Comparison of ENCODE assay signal across 8 mouse cellular contexts in genomic region chr8:9975898-9976611, GRCm38 (mm10). TPM values are rescaled to one million over a fixed set of nuclear protein-coding genes. Genes with fewer than 3 reads are reported as not detected.
A peak's percentile ranks its signal among the peaks of the same experiment; 100 is the strongest.
DNase-seq lines count a peak whose midpoint lies in the region; ATAC-seq and TF ChIP-seq lines count a peak whose summit lies in the region.

No protein-coding gene starts in this region.

- peaks cover 13 to 32% of the 10 kb centered on the region in 2 experiments for H3K36me3 ChIP-seq in CH12.LX (replicated peaks in 1 of 2; ENCODE audit: control insufficient read depth in 1 of 2, insufficient read depth in 1 of 2, low read length in 1 of 2)
- peaks cover 6% of the 10 kb centered on the region; the same call in 1 of the 2 replicates for H3K36me3 ChIP-seq in forebrain, embryonic 11.5 days (ENCODE audit: control insufficient read depth, insufficient read depth, low read length)
- H3K36me3 ChIP-seq in heart, embryonic 16.5 days (ENCODE audit: control insufficient read depth, insufficient read depth), result peaks cover 19% of the 10 kb centered on the region
- H3K36me3 ChIP-seq in liver, embryonic 15.5 days (replicated peaks), result peaks cover 8% of the 10 kb centered on the region
- H3K36me3 ChIP-seq in neural tube, embryonic 12.5 days, result peaks cover 24% of the 10 kb centered on the region

- no peak for TF ChIP-seq EP300 in CH12.LX (IDR thresholded peaks at IDR 0.05; ENCODE audit: low read length)

- H3K27ac ChIP-seq in CH12.LX (ENCODE audit: insufficient read depth, low read depth), result no peak overlapping the region
- H3K27ac ChIP-seq in forebrain, embryonic 11.5 days (ENCODE audit: low read depth, low read length), result no peak overlapping the region
- H3K27ac ChIP-seq in heart, embryonic 16.5 days (ENCODE audit: low read length), result peak overlapping the region; percentile 54
- H3K27ac ChIP-seq in liver, embryonic 15.5 days (replicated peaks), result peak overlapping the region; percentile 83
- no peak overlapping the region for H3K27ac ChIP-seq in neural tube, embryonic 12.5 days

- peaks cover 32% of the 10 kb centered on the region for H3K79me2 ChIP-seq in CH12.LX (replicated peaks; ENCODE audit: control insufficient read depth, extremely low read depth, insufficient read depth, poor library complexity, severe bottlenecking)

- peak; percentile 95 for ATAC-seq in forebrain, embryonic 11.5 days (replicated peaks; ENCODE audit: low FRiP score)
- peak; percentile 95 for ATAC-seq in heart, embryonic 16.5 days (replicated peaks; ENCODE audit: extremely low read depth, insufficient read depth, low FRiP score)
- peak; percentile 92 for ATAC-seq in liver, embryonic 15.5 days (ENCODE audit: insufficient read depth)
- ATAC-seq in neural tube, embryonic 12.5 days (ENCODE audit: low FRiP score, low read depth), result peak; percentile 95

- in situ Hi-C loops in CH12.LX (cut with MboI; ENCODE audit: low pct_ligation_motif_present, low pct_unique_long_range_greater_than_20kb, low sequenced_read_pairs), result loop anchor here (25.0 kb wide), 1 partner anchor 336 kb away; no protein-coding TSS in a partner anchor

- H3K4me2 ChIP-seq in CH12.LX (ENCODE audit: insufficient read depth, low read depth, poor library complexity, severe bottlenecking), result peak overlapping the region; percentile 45; the same call in 1 of the 2 replicates
- peak overlapping the region; percentile 71 for H3K4me2 ChIP-seq in forebrain, embryonic 11.5 days (ENCODE audit: low read depth, low read length, severe bottlenecking)
- H3K4me2 ChIP-seq in heart, embryonic 16.5 days (ENCODE audit: low read depth, low read length), result peak overlapping the region; percentile 90
- peak overlapping the region; percentile 81 for H3K4me2 ChIP-seq in liver, embryonic 15.5 days
- peak overlapping the region; percentile 68 for H3K4me2 ChIP-seq in neural tube, embryonic 12.5 days (replicated peaks)

- no peaks in the 10 kb centered on the region for H3K27me3 ChIP-seq in CH12.LX (replicated peaks)
- no peaks in the 10 kb centered on the region for H3K27me3 ChIP-seq in forebrain, embryonic 11.5 days (ENCODE audit: control insufficient read depth, insufficient read depth, low read length)
- no peaks in the 10 kb centered on the region for H3K27me3 ChIP-seq in heart, embryonic 16.5 days (ENCODE audit: control insufficient read depth, insufficient read depth, low read length)
- H3K27me3 ChIP-seq in liver, embryonic 15.5 days, result no peaks in the 10 kb centered on the region
- no peaks in the 10 kb centered on the region for H3K27me3 ChIP-seq in neural tube, embryonic 12.5 days (replicated peaks)

- no peaks in the 10 kb centered on the region for H3K9me3 ChIP-seq in CH12.LX (replicated peaks; ENCODE audit: low read length)
- H3K9me3 ChIP-seq in forebrain, embryonic 11.5 days (ENCODE audit: control insufficient read depth, low read length), result no peaks in the 10 kb centered on the region
- H3K9me3 ChIP-seq in heart, embryonic 16.5 days (replicated peaks; ENCODE audit: control insufficient read depth, low read length), result no peaks in the 10 kb centered on the region
- H3K9me3 ChIP-seq in liver, embryonic 15.5 days (replicated peaks), result no peaks in the 10 kb centered on the region
- H3K9me3 ChIP-seq in neural tube, embryonic 12.5 days, result no peaks in the 10 kb centered on the region

- dilution Hi-C loops in CH12.LX (cut with MboI; ENCODE audit: extremely low pct_ligation_motif_present, extremely low pct_unique_long_range_greater_than_20kb, low sequenced_read_pairs), result no loop called here

- WGBS in forebrain, embryonic 11.5 days, result under 1% methylated on average over 47 of the region's 47 CpGs
- under 1% methylated on average over 47 of the region's 47 CpGs for WGBS in heart, embryonic 16.5 days
- under 1% methylated on average over 47 of the region's 47 CpGs for WGBS in liver, embryonic 15.5 days (ENCODE audit: insufficient replicate concordance)
- under 1% methylated on average over 47 of the region's 47 CpGs for WGBS in neural tube, embryonic 12.5 days

- H3K4me3 ChIP-seq in CH12.LX (replicated peaks in 1 of 3; ENCODE audit: low read depth in 2 of 3, low read length in 2 of 3, poor library complexity in 1 of 3), result peak overlapping the region; percentile 76 to 90 (median 80)
- peak overlapping the region; percentile 70 for H3K4me3 ChIP-seq in forebrain, embryonic 11.5 days (ENCODE audit: low read depth, low read length)
- peak overlapping the region; percentile 83 for H3K4me3 ChIP-seq in heart, embryonic 16.5 days (ENCODE audit: low read length)
- H3K4me3 ChIP-seq in liver, embryonic 15.5 days (replicated peaks), result peak overlapping the region; percentile 88
- peak overlapping the region; percentile 62 for H3K4me3 ChIP-seq in neural tube, embryonic 12.5 days

- peak; percentile 88 for TF ChIP-seq RAD21 in CH12.LX (IDR thresholded peaks at IDR 0.05; ENCODE audit: low read depth, low read length)

- peaks cover 5 to 39% of the 10 kb centered on the region in 2 experiments; a peak in 3 of 4 replicates for H3K4me1 ChIP-seq in CH12.LX (ENCODE audit: control insufficient read depth in 1 of 2, insufficient read depth in 2 of 2)
- peaks cover 11% of the 10 kb centered on the region; the same call in 1 of the 2 replicates for H3K4me1 ChIP-seq in forebrain, embryonic 11.5 days (replicated peaks; ENCODE audit: control insufficient read depth, insufficient read depth, low read length)
- peaks cover 31% of the 10 kb centered on the region for H3K4me1 ChIP-seq in heart, embryonic 16.5 days (ENCODE audit: control insufficient read depth, insufficient read depth, low read length)
- H3K4me1 ChIP-seq in liver, embryonic 15.5 days (replicated peaks), result peaks cover 49% of the 10 kb centered on the region
- peaks cover 24% of the 10 kb centered on the region for H3K4me1 ChIP-seq in neural tube, embryonic 12.5 days

- DNase-seq in CH12.LX (ENCODE audit: extremely low read depth), result peak; percentile 97
- peak; percentile 96 for DNase-seq in c-Kit-positive CD71-positive TER-119-negative erythroid progenitor cells, embryonic 14.5 days (ENCODE audit: low read depth)
- DNase-seq in forebrain, embryonic 11.5 days (ENCODE audit: low spot score), result peak; percentile 99
- DNase-seq in kidney, postnatal 36 days, result peak; percentile 98 to 99
- peak; percentile 96 for DNase-seq in telencephalon, adult 2 months (ENCODE audit: low read depth, low spot score)

- peak overlapping the region; percentile 33 for H3K9ac ChIP-seq in CH12.LX (ENCODE audit: insufficient read depth, low read depth)
- H3K9ac ChIP-seq in forebrain, embryonic 11.5 days (ENCODE audit: low read length), result peak overlapping the region; percentile 74
- peak overlapping the region; percentile 77 for H3K9ac ChIP-seq in heart, embryonic 16.5 days (ENCODE audit: low read length)
- peak overlapping the region; percentile 55 for H3K9ac ChIP-seq in liver, embryonic 15.5 days
- peak overlapping the region; percentile 50 for H3K9ac ChIP-seq in neural tube, embryonic 12.5 days

- peak; percentile 75 for TF ChIP-seq POLR2A in CH12.LX (IDR thresholded peaks at IDR 0.05; ENCODE audit: low read depth, low read length)

- peak in 1 of 2 experiments; percentile 85; a peak in 2 of 4 replicates for TF ChIP-seq CTCF in CH12.LX (conservative IDR thresholded peaks at IDR 0.05 in 1 of 2, IDR thresholded peaks at IDR 0.05 in 1 of 2; ENCODE audit: low read depth in 2 of 2, low read length in 2 of 2)

TF ChIP-seq in CH12.LX, 34 proteins besides CTCF, POLR2A, EP300 and RAD21 (continues in another document):
- no peak for TF ChIP-seq UBTF (IDR thresholded peaks at IDR 0.05; ENCODE audit: low read depth, low read length)
- no peak for TF ChIP-seq ZC3H11A (IDR thresholded peaks at IDR 0.05; ENCODE audit: low read depth, low read length)
- TF ChIP-seq CHD1 (IDR thresholded peaks at IDR 0.05; ENCODE audit: low read depth, low read length), result no peak
- peak; percentile 69; the same call in 1 of the 2 replicates for TF ChIP-seq MAZ (IDR thresholded peaks at IDR 0.05; ENCODE audit: low read depth, low read length)
- TF ChIP-seq MYC (IDR thresholded peaks at IDR 0.05; ENCODE audit: low read depth, low read length), result peak; percentile 45; the same call in 1 of the 2 replicates
- peak; percentile 34; the same call in 1 of the 2 replicates for TF ChIP-seq IRF4 (IDR thresholded peaks at IDR 0.05; ENCODE audit: low read depth, low read length)
- TF ChIP-seq RCOR1 (conservative IDR thresholded peaks at IDR 0.05; ENCODE audit: low read depth, low read length), result 0 out of 2 replicates have a peak, but pooled peaks have one; percentile 17
- TF ChIP-seq MXI1 (IDR thresholded peaks at IDR 0.05; ENCODE audit: low read depth, low read length), result peak; percentile 87
- no peak for TF ChIP-seq USF2 (conservative IDR thresholded peaks at IDR 0.05; ENCODE audit: low read depth, low read length)
- peak; percentile 75 for TF ChIP-seq ZMIZ1 (IDR thresholded peaks at IDR 0.05; ENCODE audit: low read depth, low read length)

RNA-seq across cellular contexts. Expression of gene Lig4, which starts 1.4 kb away (rescaled TPM):
- 1.7 and 2.5 TPM in 2 replicates for total RNA-seq in CH12.LX (2012; rRNA removed)
- total RNA-seq in CH12.LX (2014; rRNA removed), result 3.1 and 3.2 TPM in 2 replicates
- 7.1 and 7.9 TPM in 2 replicates for polyA plus RNA-seq in CH12.LX (2012; ENCODE audit: insufficient read length, low read depth)
- polyA plus RNA-seq in forebrain, embryonic 11.5 days (2014; fragmentation: Nextera tagmentation; extraction: Ambion mirVana), result 10.0 and 11.5 TPM in 2 replicates
- 4.1 and 6.4 TPM in 2 replicates for polyA plus RNA-seq in heart, embryonic 16.5 days (2015; fragmentation: Nextera tagmentation; extraction: Ambion mirVana)
- polyA plus RNA-seq in liver, embryonic 15.5 days (2015; fragmentation: Nextera tagmentation; extraction: Ambion mirVana), result 0.66 and 0.70 TPM in 2 replicates
- 9.2 and 10.1 TPM in 2 replicates for polyA plus RNA-seq in neural tube, embryonic 12.5 days (2016; fragmentation: Nextera tagmentation; extraction: Ambion mirVana)

RNA-seq across cellular contexts. Expression of gene Abhd13, which starts 1.5 kb away (rescaled TPM):
- total RNA-seq in CH12.LX (2012; rRNA removed) (8.6 and 10.4 TPM in 2 replicates), CH12.LX (2014; rRNA removed) (20.3 and 23.6 TPM in 2 replicates)
- 11.3 and 13.0 TPM in 2 replicates for polyA plus RNA-seq in CH12.LX (2012; ENCODE audit: insufficient read length, low read depth)
- polyA plus RNA-seq in forebrain, embryonic 11.5 days (2014; fragmentation: Nextera tagmentation; extraction: Ambion mirVana), result 20.5 and 23.1 TPM in 2 replicates
- polyA plus RNA-seq in heart, embryonic 16.5 days (2015; fragmentation: Nextera tagmentation; extraction: Ambion mirVana), result 11.1 and 11.8 TPM in 2 replicates
- polyA plus RNA-seq in liver, embryonic 15.5 days (2015; fragmentation: Nextera tagmentation; extraction: Ambion mirVana), result 4.6 TPM in 2 replicates
- polyA plus RNA-seq in neural tube, embryonic 12.5 days (2016; fragmentation: Nextera tagmentation; extraction: Ambion mirVana), result 19.6 and 20.6 TPM in 2 replicates

RNA-seq across cellular contexts. Expression of gene Tnfsf13b, which starts 30.2 kb away (rescaled TPM):
- 0.04 and 0.17 TPM in 2 replicates for total RNA-seq in CH12.LX (2012; rRNA removed)
- 0.85 and 1.4 TPM in 2 replicates for total RNA-seq in CH12.LX (2014; rRNA removed)
- polyA plus RNA-seq in CH12.LX (2012; ENCODE audit: insufficient read length, low read depth), result 2.5 and 3.7 TPM in 2 replicates
- polyA plus RNA-seq in forebrain, embryonic 11.5 days (2014; fragmentation: Nextera tagmentation; extraction: Ambion mirVana), result 0.12 and 0.37 TPM in 2 replicates
- 0.15 and 0.22 TPM in 2 replicates for polyA plus RNA-seq in heart, embryonic 16.5 days (2015; fragmentation: Nextera tagmentation; extraction: Ambion mirVana)
- polyA plus RNA-seq in liver, embryonic 15.5 days (2015; fragmentation: Nextera tagmentation; extraction: Ambion mirVana), result 0.41 and 0.51 TPM in 2 replicates
- 1.4 and 1.8 TPM in 2 replicates for polyA plus RNA-seq in neural tube, embryonic 12.5 days (2016; fragmentation: Nextera tagmentation; extraction: Ambion mirVana)

Comparison
In these comparisons a context has a peak if more than half of its experiments do, and no peak if none do; other contexts are left out.
1. H3K27ac ChIP-seq: peak in heart, embryonic 16.5 days (single experiment) and liver, embryonic 15.5 days (single experiment); none in CH12.LX (single experiment), forebrain, embryonic 11.5 days (single experiment) and neural tube, embryonic 12.5 days (single experiment).
2. Peak in every context shown above with its lines, with median percentiles within 50 percentile points of each other: DNase-seq, H3K4me2 ChIP-seq, H3K4me3 ChIP-seq, H3K9ac ChIP-seq and ATAC-seq.